Mouse (Mus musculus): ENCODE data around the gene Klf11. TPM values are rescaled to one million over a fixed set of nuclear protein-coding genes. Genes with fewer than 3 reads are reported as not detected.
"Not testable (repeated sequence)": the region's sequence is repeated elsewhere in the genome, so short reads cannot be mapped to it uniquely, and the experiment has no call there.

Klf11 gene
- polyA plus RNA-seq (2012; ENCODE audit: insufficient read depth, insufficient read length, missing spikeins): 6.0 and 7.7 TPM in 2 replicates

DNA sequence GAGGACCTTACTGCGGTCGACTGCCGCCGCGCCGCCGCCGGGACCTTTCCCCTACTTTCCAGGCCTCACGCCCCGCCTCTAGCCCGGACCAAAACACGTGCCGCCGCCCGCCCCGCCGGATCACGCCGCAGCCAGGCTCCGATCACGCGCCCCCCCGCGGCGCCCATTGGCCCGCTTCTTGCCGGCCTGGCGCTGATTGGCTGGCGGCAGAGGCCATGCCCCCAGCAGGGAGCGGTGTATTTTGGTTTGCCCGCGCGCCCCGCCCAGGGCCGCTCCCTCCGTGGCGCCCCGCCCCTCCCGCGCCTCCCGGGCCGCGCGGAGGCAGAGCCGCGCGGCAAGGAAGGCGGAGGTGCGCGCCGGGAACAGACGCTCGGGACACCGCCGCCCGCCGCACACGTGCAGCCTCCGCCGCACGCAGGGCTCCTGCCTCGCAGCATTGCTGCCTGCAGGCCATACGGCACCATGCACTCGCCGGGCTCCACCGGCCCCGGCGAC, at the start of gene Klf11:
Gene Klf11, plus strand, starts transcription at position 212 of the 495 bp plus-strand sequence.
- H3K27ac ChIP-seq (replicated peaks; ENCODE audit: low read depth, low read length): peak within 1 kb of the TSS; percentile 97
- H3K4me1 ChIP-seq (ENCODE audit: control insufficient read depth, insufficient read depth, insufficient read length, low read length): peaks cover 44% of the 10 kb centered on the region
- peak within 1 kb of the TSS; percentile 85 for H3K4me3 ChIP-seq (ENCODE audit: insufficient read depth, low read depth, low read length)

DNA sequence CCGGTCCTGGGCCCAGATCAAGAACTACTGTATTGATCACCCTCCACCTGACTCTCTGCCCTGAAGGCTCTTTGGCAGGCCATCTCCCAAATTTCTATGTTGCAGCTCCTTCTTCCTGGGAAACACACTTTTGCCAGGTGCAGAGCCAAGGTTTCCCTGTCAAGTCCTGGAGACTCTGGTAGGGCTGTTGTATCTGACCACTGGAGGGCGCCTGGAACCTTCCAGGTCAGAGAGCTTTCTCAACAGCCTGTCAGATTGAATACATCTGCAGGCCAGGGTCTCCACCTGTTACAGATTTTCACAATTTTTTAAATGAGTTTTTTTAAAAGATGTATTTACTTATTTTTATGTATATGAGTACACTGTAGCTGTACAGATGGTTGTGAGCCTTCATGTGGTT, 47.8 kb upstream of the Klf11 start:
- no peak overlapping the region for H3K27ac ChIP-seq (replicated peaks; ENCODE audit: low read depth, low read length)
- H3K4me1 ChIP-seq (ENCODE audit: control insufficient read depth, insufficient read depth, insufficient read length, low read length): no peaks in the 10 kb centered on the region
- H3K4me3 ChIP-seq (ENCODE audit: insufficient read depth, low read depth, low read length): no peak overlapping the region

DNA sequence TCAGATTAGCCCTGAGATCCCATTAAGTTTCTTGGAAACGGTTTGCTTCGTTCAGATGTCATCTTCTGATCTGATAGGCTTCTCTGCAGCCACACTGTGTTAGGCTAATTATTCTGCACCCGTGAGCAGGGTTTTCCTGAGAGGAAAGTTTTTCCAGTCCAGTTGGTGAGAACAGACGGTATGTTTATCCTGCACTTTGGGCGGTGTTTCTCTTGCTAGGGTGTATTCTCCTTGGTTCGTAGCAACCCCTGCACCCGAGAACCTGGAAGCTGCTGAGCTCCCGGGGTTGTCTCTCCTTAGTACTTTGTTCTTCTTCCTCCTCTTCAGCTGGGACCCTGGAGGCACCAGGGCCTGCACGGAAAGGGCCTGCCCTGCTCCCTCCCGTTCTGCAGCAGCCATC, 44.9 kb upstream of the Klf11 start:
- Histone ChIP-seq H3K4me1 (ENCODE audit: control insufficient read depth, insufficient read depth, insufficient read length, low read length) (no peaks in the 10 kb centered on the region), H3K27ac (replicated peaks; ENCODE audit: low read depth, low read length) (no peak overlapping the region), H3K4me3 (ENCODE audit: insufficient read depth, low read depth, low read length) (no peak overlapping the region)

DNA sequence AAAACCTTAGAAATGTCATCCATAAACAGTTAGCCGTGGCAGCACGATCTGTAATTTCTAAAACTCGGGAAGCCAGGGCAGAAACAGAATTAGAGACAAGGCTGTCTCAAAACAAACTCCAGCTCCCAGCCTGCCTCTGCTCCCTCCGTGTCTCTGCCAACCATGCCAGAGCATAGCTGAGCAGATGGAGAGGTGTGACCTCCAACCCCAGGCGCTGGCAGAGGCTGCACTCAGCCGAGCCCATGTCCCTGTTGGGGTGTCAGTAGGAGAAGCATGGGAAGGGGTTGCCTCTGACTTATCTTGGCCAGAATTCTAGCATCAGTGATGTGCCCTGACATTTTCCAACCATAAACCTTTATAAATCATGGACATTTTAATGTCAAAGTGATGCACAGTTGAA, 38.5 kb upstream of the Klf11 start:
- no peak overlapping the region for H3K4me3 ChIP-seq (ENCODE audit: insufficient read depth, low read depth, low read length)
- no peak overlapping the region for H3K27ac ChIP-seq (replicated peaks; ENCODE audit: low read depth, low read length)
- H3K4me1 ChIP-seq (ENCODE audit: control insufficient read depth, insufficient read depth, insufficient read length, low read length): no peaks in the 10 kb centered on the region

DNA sequence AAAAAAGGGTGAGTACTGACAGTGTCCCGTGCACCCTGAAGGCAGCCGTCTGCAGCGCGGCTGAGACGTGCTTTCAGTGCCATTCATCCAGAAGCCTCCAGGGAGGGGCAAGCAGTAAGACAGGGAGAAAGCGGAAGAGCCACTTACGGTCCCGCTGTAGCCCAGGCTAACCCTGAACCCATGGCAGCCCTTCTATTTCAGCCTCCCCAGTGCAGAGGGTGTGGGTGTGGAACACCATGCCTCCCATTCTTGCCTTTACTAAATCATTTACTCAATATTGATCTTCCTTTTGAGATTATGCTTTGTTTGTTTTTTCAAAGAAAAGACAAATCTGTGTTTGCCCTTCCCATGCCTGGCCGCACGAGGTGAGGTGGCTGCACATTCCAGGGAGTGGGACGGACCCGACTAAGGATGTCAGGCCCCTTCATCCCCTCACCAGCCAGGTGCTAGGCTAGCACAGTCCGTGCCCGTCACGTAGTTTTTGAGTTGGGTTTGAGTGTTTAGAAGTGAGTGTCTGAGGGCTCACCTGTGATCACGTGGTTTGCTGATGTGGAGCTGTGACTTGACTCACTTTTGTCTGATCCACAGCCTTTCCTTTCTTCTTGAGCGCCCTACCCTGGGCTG, 36.5 kb upstream of the Klf11 start:
- Histone ChIP-seq H3K27ac (replicated peaks; ENCODE audit: low read depth, low read length) (no peak overlapping the region), H3K4me3 (ENCODE audit: insufficient read depth, low read depth, low read length) (no peak overlapping the region)

DNA sequence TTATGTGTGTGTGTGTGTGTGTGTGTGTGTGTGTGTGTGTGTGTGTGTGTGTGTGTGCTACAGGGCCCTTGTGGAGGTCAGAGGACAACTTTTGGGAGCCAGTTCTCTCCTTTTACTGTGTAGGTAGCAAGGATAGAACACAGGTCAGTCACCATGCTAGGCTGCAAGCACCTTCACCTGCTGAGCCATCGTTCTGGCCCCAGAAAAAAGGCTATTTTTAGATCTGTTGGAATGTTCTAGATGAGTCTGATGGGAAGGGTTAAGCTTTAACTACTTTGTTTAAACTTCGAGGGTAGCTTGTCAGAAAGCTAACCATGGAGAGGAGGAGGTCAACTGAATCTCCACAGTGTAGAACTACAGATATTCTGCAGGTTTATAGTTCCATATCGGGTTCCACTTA, 35.9 kb upstream of the Klf11 start:
- no peaks in the 10 kb centered on the region for H3K4me1 ChIP-seq (ENCODE audit: control insufficient read depth, insufficient read depth, insufficient read length, low read length)
- H3K4me3 ChIP-seq (ENCODE audit: insufficient read depth, low read depth, low read length): no peak overlapping the region
- H3K27ac ChIP-seq (replicated peaks; ENCODE audit: low read depth, low read length): no peak overlapping the region

More for the DNA sequence above, 36.5 kb upstream of the Klf11 start:
- H3K4me1 ChIP-seq (ENCODE audit: control insufficient read depth, insufficient read depth, insufficient read length, low read length): no peaks in the 10 kb centered on the region

DNA sequence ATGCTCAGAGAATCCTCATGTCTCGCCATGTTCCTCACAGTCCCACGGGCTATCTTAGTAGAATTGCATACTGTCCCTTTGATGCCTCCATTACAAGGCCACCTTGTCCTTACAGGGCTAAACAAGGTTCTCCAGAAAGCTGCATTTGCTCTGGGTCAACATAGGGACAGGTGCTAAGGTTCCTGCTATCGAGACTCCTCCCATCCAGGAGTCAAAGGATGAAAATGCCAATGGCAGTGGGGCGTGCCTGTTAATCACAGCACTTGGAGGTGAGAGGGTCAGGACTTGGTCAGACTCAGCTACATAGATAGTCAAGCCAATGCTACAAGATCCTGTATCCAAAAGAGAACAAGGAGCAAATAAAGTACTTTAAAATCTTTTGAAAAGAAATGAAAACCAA, 31.6 kb upstream of the Klf11 start:
- Histone ChIP-seq H3K4me1 (ENCODE audit: control insufficient read depth, insufficient read depth, insufficient read length, low read length) (no peaks in the 10 kb centered on the region), H3K4me3 (ENCODE audit: insufficient read depth, low read depth, low read length) (no peak overlapping the region), H3K27ac (replicated peaks; ENCODE audit: low read depth, low read length) (no peak overlapping the region)

DNA sequence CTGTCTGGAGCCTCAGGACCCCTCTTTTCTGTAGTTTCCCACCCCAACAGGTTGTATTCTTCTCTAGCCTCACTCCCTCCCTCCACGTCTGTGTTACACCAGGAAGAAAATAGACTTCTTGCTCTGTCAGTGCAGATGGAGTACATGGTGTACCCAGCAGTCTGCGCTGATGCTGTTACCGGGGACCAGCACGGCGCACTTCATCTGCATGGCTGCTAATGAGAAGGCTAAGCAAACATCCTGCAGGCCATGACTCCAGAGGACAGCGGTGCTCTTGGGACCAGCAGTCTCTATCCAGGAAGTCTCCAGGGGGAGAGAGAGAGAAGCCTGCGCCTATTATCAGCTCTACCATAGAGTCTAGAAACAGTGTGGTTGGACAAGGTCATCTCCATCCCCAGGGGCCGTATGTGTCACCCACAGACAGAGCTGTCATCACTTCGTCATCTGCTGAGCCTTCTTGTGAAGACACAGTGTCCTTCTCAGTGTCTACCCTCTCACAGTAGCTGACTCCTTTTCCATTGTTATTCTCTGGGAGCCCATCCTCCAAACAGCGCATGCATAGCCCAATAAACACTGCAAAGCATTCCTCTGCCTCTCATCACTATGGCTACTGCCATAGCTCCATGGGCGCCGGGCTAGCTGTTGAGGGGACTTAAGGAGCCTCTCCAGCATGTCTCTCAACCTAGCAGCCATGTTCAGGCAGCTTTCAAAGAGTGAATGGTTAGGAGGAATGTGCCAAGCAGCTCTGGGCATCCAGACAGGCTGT, 27.4 kb upstream of the Klf11 start:
- H3K4me3 ChIP-seq (ENCODE audit: insufficient read depth, low read depth, low read length): no peak overlapping the region

DNA sequence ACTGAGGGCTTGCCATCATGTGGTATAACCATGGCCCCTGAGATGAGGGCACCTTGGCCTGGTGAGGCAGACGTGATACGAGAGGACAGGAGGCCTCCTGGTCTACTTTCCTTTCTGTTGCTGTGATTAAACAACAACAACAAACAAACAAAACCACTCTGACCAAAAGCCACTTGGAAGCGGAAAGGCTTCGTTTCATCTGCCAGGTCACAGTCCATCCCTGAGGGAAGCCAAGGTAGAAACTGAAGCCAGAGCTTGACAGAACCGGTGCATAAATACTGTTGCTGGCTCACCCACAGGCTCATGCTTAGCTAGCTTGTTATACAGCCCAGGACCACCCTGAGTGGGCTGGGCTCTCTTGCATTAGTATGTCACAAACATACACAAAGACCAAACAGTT, 24.7 kb upstream of the Klf11 start:
- Histone ChIP-seq H3K4me3 (ENCODE audit: insufficient read depth, low read depth, low read length) (no peak overlapping the region), H3K4me1 (ENCODE audit: control insufficient read depth, insufficient read depth, insufficient read length, low read length) (peaks cover 3% of the 10 kb centered on the region), H3K27ac (replicated peaks; ENCODE audit: low read depth, low read length) (no peak overlapping the region)

More for the DNA sequence above, 27.4 kb upstream of the Klf11 start:
- Histone ChIP-seq H3K27ac (replicated peaks; ENCODE audit: low read depth, low read length) (no peak overlapping the region), H3K4me1 (ENCODE audit: control insufficient read depth, insufficient read depth, insufficient read length, low read length) (peaks cover 3% of the 10 kb centered on the region)

DNA sequence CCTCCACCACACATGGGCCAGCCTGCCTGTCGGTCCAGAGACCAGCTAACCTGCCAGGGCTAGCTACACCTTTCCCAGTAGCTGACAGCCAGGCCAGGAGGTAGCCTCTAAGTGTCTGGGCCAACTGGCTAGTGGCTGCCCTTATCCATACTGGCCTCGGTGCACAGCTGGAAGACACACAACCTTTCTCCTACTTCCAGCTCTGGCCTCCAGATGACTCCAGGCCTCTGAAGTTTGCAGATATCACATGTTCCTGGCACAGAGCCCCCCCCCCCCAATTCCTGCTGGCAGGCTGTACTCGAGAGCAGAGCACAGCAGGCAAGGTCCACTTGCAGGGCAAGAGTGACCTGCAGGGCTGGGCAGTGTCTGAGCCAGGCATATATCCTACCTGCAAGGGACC, 23.9 kb upstream of the Klf11 start:
- no peak overlapping the region for H3K4me3 ChIP-seq (ENCODE audit: insufficient read depth, low read depth, low read length)
- no peak overlapping the region for H3K27ac ChIP-seq (replicated peaks; ENCODE audit: low read depth, low read length)
- H3K4me1 ChIP-seq (ENCODE audit: control insufficient read depth, insufficient read depth, insufficient read length, low read length): peaks cover 3% of the 10 kb centered on the region

DNA sequence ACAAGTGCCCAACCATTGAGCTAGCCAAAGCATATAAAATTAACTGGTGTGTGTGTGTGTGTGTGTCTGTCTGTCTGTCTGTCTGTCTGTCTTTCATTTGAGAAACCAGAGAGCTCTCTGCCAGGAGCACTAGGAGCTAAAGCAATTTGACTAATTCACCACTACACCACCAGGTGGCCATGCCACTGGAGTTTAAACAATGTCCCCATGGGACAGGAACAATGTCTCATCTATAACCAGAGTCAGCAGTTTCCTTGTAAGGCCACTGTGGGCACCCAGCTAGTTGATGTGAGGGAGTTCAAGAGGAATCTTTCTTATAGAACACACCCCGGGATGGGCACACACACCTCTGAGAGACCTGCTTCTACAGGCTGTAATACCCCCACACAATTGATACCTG, 20.9 kb upstream of the Klf11 start:
- Histone ChIP-seq H3K4me3 (ENCODE audit: insufficient read depth, low read depth, low read length) (no peak overlapping the region), H3K4me1 (ENCODE audit: control insufficient read depth, insufficient read depth, insufficient read length, low read length) (peaks cover 14% of the 10 kb centered on the region), H3K27ac (replicated peaks; ENCODE audit: low read depth, low read length) (no peak overlapping the region)

DNA sequence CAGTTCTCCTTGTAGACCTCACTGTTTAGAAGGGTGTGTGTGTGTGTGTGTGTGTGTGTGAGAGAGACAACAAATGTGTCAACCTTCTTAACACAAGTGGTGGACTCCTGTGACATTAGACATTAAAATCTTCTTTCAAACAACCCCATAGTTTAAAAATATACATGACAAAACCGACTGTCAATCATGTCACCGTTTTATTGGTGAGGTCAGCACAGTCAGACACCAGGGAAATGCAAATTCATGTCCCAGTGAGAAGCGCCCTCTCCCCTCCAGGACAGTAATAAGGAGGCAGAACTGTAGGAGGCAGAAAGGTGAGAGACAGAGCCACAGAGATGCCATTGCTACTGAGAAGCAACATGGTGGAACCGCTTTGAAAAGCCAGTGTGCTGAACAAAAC, 18.7 kb upstream of the Klf11 start:
- Histone ChIP-seq H3K4me3 (ENCODE audit: insufficient read depth, low read depth, low read length) (no peak overlapping the region), H3K4me1 (ENCODE audit: control insufficient read depth, insufficient read depth, insufficient read length, low read length) (peaks cover 11% of the 10 kb centered on the region), H3K27ac (replicated peaks; ENCODE audit: low read depth, low read length) (no peak overlapping the region)

DNA sequence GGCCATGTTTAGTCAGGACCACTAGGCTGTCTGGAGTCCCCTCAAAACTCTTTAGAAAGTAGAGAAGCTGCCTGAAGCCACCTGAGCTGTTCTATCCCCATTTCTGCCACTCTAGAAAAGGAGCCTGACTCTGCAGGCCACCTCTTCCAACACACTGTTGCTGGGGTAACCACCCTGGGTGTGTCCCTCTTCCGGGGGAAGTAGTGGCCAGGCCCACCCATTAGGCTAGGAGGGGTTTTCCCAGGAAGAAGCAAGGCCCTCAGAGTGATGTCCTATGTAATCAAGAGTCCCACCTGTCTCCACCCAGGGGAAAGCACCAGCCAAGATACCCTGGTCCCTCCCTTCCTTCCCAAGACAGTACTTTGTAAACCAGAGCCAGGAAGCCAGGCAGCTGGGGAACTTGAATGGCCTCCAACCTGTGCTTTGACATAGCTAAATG, 17.3 kb upstream of the Klf11 start:
- H3K27ac ChIP-seq (replicated peaks; ENCODE audit: low read depth, low read length): peak overlapping the region; percentile 48; the same call in 1 of the 2 replicates

DNA sequence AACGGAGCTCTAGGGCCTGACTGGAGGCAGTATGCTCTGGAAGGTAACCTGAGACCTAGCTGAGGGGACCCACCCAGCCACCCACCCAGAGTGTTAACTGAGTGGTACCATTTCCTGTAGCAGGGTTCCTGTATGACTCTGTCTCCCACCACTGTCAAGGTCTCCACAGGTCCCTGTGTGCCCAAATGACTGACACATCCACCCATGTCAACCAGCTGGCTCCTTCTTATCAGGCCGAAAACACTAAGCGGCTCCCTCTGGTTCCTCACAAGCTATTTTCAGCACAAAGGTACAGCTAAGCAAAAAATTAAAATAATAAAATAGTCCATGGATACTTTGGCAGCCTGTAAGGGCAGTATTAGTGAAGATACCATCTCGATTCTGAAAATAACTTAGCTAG, 16.9 kb upstream of the Klf11 start:
- peaks cover 11% of the 10 kb centered on the region for H3K4me1 ChIP-seq (ENCODE audit: control insufficient read depth, insufficient read depth, insufficient read length, low read length)
- H3K27ac ChIP-seq (replicated peaks; ENCODE audit: low read depth, low read length): peak overlapping the region; percentile 48
- no peak overlapping the region for H3K4me3 ChIP-seq (ENCODE audit: insufficient read depth, low read depth, low read length)

More for the DNA sequence above, 17.3 kb upstream of the Klf11 start:
- H3K4me3 ChIP-seq (ENCODE audit: insufficient read depth, low read depth, low read length): no peak overlapping the region
- H3K4me1 ChIP-seq (ENCODE audit: control insufficient read depth, insufficient read depth, insufficient read length, low read length): peaks cover 11% of the 10 kb centered on the region

DNA sequence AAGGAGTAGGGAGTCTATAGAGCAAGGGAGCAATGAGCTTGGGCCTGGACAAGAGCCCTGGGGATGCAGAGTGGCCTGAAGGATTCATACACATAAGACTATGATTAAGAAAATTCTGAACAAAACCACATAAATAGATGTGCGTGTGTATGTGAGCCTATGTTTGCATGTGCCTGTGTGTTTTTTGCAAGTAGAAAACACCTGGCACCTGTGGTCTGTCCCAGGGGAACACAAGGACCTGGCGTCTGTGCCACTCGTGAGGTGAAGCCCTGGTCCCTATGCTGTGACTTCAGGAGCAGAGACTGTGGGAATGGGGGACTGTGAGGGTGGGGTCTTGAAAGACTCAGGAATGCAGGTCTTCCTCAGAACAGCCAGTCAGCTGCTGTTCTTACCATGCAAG, 16.4 kb upstream of the Klf11 start:
- Histone ChIP-seq H3K4me1 (ENCODE audit: control insufficient read depth, insufficient read depth, insufficient read length, low read length) (peaks cover 11% of the 10 kb centered on the region), H3K27ac (replicated peaks; ENCODE audit: low read depth, low read length) (peak overlapping the region; percentile 48; the same call in 1 of the 2 replicates), H3K4me3 (ENCODE audit: insufficient read depth, low read depth, low read length) (no peak overlapping the region)

DNA sequence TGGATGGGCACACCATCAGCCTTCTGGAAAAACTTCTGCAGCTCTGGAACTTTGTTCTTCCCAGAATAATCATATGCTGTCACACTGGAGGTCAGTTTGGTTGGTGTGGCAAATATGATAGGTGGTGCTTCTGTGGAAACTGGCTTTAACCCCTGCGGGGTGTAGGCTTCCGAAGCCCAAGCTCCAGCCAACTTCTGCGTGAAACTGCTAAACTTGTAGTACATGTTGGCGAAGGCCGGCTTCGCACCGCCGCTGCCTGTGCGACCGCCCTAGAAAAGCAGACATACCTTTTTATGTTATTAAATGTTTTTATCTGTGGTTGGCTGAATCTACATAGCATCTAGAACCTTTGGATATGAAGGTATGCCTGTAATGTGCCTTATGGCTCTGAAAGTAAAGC, 12.3 kb upstream of the Klf11 start:
- not testable (repeated sequence) for H3K27ac ChIP-seq (replicated peaks; ENCODE audit: low read depth, low read length); H3K4me3 ChIP-seq (ENCODE audit: insufficient read depth, low read depth, low read length)
- H3K4me1 ChIP-seq (ENCODE audit: control insufficient read depth, insufficient read depth, insufficient read length, low read length): peaks cover 21% of the 10 kb centered on the region

Measured in brown adipose tissue, adult 24 weeks (tissue).